Mouse (Mus musculus): ENCODE measurements at regions not wholly inside any gene's neighbourhood (a gene's known extent, or its start where the extent isn't known, plus 50 kb on each side); places are given as distances from the start of the nearest gene placed in this dataset.
A peak's percentile ranks its signal among the peaks of the same experiment; 100 is the strongest.

- Histone ChIP-seq H3K27me3 (replicated peaks) (no peaks in the 10 kb centered on the region; the same call in 1 of the 2 replicates), H3K4me1 (no peaks in the 10 kb centered on the region; the same call in 1 of the 2 replicates), H3K27ac (no peak overlapping the region), H3K36me3 (no peaks in the 10 kb centered on the region), H3K9ac (no peak overlapping the region), H3K4me3 (no peak overlapping the region), H3K4me2 (replicated peaks) (no peak overlapping the region), H3K9me3 (no peaks in the 10 kb centered on the region)
- no peak for ATAC-seq (ENCODE audit: low FRiP score, low read depth)
- 76% methylated on average over 15 of the region's 15 CpGs for WGBS
Measured at GRCm38 (mm10) chr7:136137831-136138602, 421.9 kb upstream of the Mki67 start.

GRCm38 (mm10) chr7:136142832-136143231 lies 426.7 kb upstream of the Mki67 start:
- no peaks in the 10 kb centered on the region for H3K9me3 ChIP-seq
- H3K27me3 ChIP-seq (replicated peaks), result no peaks in the 10 kb centered on the region
- H3K27ac ChIP-seq, result no peak overlapping the region
- H3K4me1 ChIP-seq, result no peaks in the 10 kb centered on the region
- no peak overlapping the region for H3K4me2 ChIP-seq (replicated peaks)
- H3K4me3 ChIP-seq, result no peak overlapping the region
- H3K36me3 ChIP-seq, result no peaks in the 10 kb centered on the region
- ATAC-seq (ENCODE audit: low FRiP score, low read depth), result no peak
- H3K9ac ChIP-seq, result no peak overlapping the region

- H3K9ac ChIP-seq, result no peak overlapping the region
- H3K4me3 ChIP-seq, result no peak overlapping the region
- no peaks in the 10 kb centered on the region for H3K9me3 ChIP-seq
- WGBS, result 69% methylated on average over 5 of the region's 5 CpGs
- H3K27me3 ChIP-seq (replicated peaks), result no peaks in the 10 kb centered on the region
- H3K36me3 ChIP-seq, result no peaks in the 10 kb centered on the region
- peaks cover 12% of the 10 kb centered on the region for H3K4me1 ChIP-seq
- ATAC-seq (ENCODE audit: low FRiP score, low read depth), result no peak
- no peak overlapping the region for H3K4me2 ChIP-seq (replicated peaks)
- H3K27ac ChIP-seq, result no peak overlapping the region
Measured at GRCm38 (mm10) chr7:136150196-136150595, 434.0 kb upstream of the Mki67 start.

- Histone ChIP-seq H3K27ac (no peak overlapping the region), H3K4me2 (replicated peaks) (no peak overlapping the region), H3K9me3 (no peaks in the 10 kb centered on the region), H3K4me1 (peaks cover 12% of the 10 kb centered on the region), H3K4me3 (no peak overlapping the region), H3K36me3 (no peaks in the 10 kb centered on the region), H3K9ac (no peak overlapping the region), H3K27me3 (replicated peaks) (no peaks in the 10 kb centered on the region)
- no peak for ATAC-seq (ENCODE audit: low FRiP score, low read depth)
- WGBS, result 29% methylated on average over 4 of the region's 4 CpGs
Measured at GRCm38 (mm10) chr7:136151301-136151930, 435.3 kb upstream of the Mki67 start.

- Histone ChIP-seq H3K9me3 (no peaks in the 10 kb centered on the region), H3K36me3 (no peaks in the 10 kb centered on the region), H3K4me3 (no peak overlapping the region), H3K4me2 (replicated peaks) (no peak overlapping the region), H3K9ac (no peak overlapping the region), H3K27me3 (replicated peaks) (no peaks in the 10 kb centered on the region), H3K27ac (no peak overlapping the region), H3K4me1 (peaks cover 12% of the 10 kb centered on the region)
- no peak for ATAC-seq (ENCODE audit: low FRiP score, low read depth)
- WGBS, result 31% methylated on average over 5 of the region's 5 CpGs
Measured at GRCm38 (mm10) chr7:136152470-136152869, 436.3 kb upstream of the Mki67 start.

GRCm38 (mm10) chr7:136153621-136154020 lies 437.5 kb upstream of the Mki67 start:
- Histone ChIP-seq H3K27ac (no peak overlapping the region), H3K4me1 (peaks cover 12% of the 10 kb centered on the region), H3K9me3 (no peaks in the 10 kb centered on the region), H3K4me2 (replicated peaks) (no peak overlapping the region), H3K27me3 (replicated peaks) (no peaks in the 10 kb centered on the region), H3K9ac (no peak overlapping the region), H3K36me3 (no peaks in the 10 kb centered on the region), H3K4me3 (no peak overlapping the region)
- no peak for ATAC-seq (ENCODE audit: low FRiP score, low read depth)
- 83% methylated on average over 3 of the region's 3 CpGs for WGBS

GRCm38 (mm10) chr7:136159136-136159535 lies 443.0 kb upstream of the Mki67 start:
- no peak overlapping the region for H3K27ac ChIP-seq
- no peaks in the 10 kb centered on the region for H3K4me1 ChIP-seq
- H3K27me3 ChIP-seq (replicated peaks), result no peaks in the 10 kb centered on the region
- ATAC-seq (ENCODE audit: low FRiP score, low read depth), result no peak
- no peaks in the 10 kb centered on the region for H3K9me3 ChIP-seq
- WGBS, result 34% methylated on average over 4 of the region's 4 CpGs
- H3K9ac ChIP-seq, result no peak overlapping the region
- H3K4me2 ChIP-seq (replicated peaks), result no peak overlapping the region
- no peak overlapping the region for H3K4me3 ChIP-seq
- H3K36me3 ChIP-seq, result no peaks in the 10 kb centered on the region

GRCm38 (mm10) chr7:136161526-136161925 lies 445.4 kb upstream of the Mki67 start:
- no peaks in the 10 kb centered on the region for H3K36me3 ChIP-seq
- no peak overlapping the region for H3K4me3 ChIP-seq
- no peak for ATAC-seq (ENCODE audit: low FRiP score, low read depth)
- no peak overlapping the region for H3K4me2 ChIP-seq (replicated peaks)
- H3K4me1 ChIP-seq, result no peaks in the 10 kb centered on the region
- 81% methylated on average over 2 of the region's 2 CpGs for WGBS
- H3K27ac ChIP-seq, result no peak overlapping the region
- H3K9me3 ChIP-seq, result no peaks in the 10 kb centered on the region
- H3K27me3 ChIP-seq (replicated peaks), result no peaks in the 10 kb centered on the region
- H3K9ac ChIP-seq, result no peak overlapping the region

GRCm38 (mm10) chr7:136164834-136165233 lies 448.7 kb upstream of the Mki67 start:
- Histone ChIP-seq H3K36me3 (no peaks in the 10 kb centered on the region), H3K27me3 (replicated peaks) (no peaks in the 10 kb centered on the region), H3K4me2 (replicated peaks) (no peak overlapping the region), H3K4me1 (no peaks in the 10 kb centered on the region), H3K4me3 (no peak overlapping the region), H3K9ac (no peak overlapping the region), H3K9me3 (no peaks in the 10 kb centered on the region), H3K27ac (no peak overlapping the region)
- no peak for ATAC-seq (ENCODE audit: low FRiP score, low read depth)
- 90% methylated on average over 5 of the region's 5 CpGs for WGBS

- Histone ChIP-seq H3K9me3 (no peaks in the 10 kb centered on the region), H3K36me3 (no peaks in the 10 kb centered on the region), H3K4me3 (no peak overlapping the region), H3K4me1 (no peaks in the 10 kb centered on the region), H3K27ac (no peak overlapping the region), H3K4me2 (replicated peaks) (no peak overlapping the region), H3K27me3 (replicated peaks) (no peaks in the 10 kb centered on the region), H3K9ac (no peak overlapping the region)
- no peak for ATAC-seq (ENCODE audit: low FRiP score, low read depth)
- WGBS, result 44% methylated on average over 4 of the region's 4 CpGs
Measured at GRCm38 (mm10) chr7:136169261-136169660, 453.1 kb upstream of the Mki67 start.

GRCm38 (mm10) chr7:136176373-136176772 lies 460.2 kb upstream of the Mki67 start:
- no peak overlapping the region for H3K9ac ChIP-seq
- H3K4me3 ChIP-seq, result no peak overlapping the region
- no peaks in the 10 kb centered on the region for H3K36me3 ChIP-seq
- no peaks in the 10 kb centered on the region for H3K27me3 ChIP-seq (replicated peaks)
- no peak for ATAC-seq (ENCODE audit: low FRiP score, low read depth)
- H3K27ac ChIP-seq, result no peak overlapping the region
- H3K4me1 ChIP-seq, result no peaks in the 10 kb centered on the region
- H3K4me2 ChIP-seq (replicated peaks), result no peak overlapping the region
- 0 out of 2 replicates have a peak, but pooled peaks cover 5% of the 10 kb centered on the region for H3K9me3 ChIP-seq

GRCm38 (mm10) chr7:136180996-136181395 lies 464.8 kb upstream of the Mki67 start:
- 0 out of 2 replicates have a peak, but pooled peaks cover 5% of the 10 kb centered on the region for H3K9me3 ChIP-seq
- H3K9ac ChIP-seq, result no peak overlapping the region
- H3K27ac ChIP-seq, result no peak overlapping the region
- H3K36me3 ChIP-seq, result no peaks in the 10 kb centered on the region
- ATAC-seq (ENCODE audit: low FRiP score, low read depth), result no peak
- no peak overlapping the region for H3K4me3 ChIP-seq
- H3K27me3 ChIP-seq (replicated peaks), result no peaks in the 10 kb centered on the region
- WGBS, result 65% methylated on average over 6 of the region's 6 CpGs
- no peaks in the 10 kb centered on the region for H3K4me1 ChIP-seq
- H3K4me2 ChIP-seq (replicated peaks), result 0 out of 2 replicates have a peak overlapping the region, but pooled peaks have one; percentile 7

- no peaks in the 10 kb centered on the region for H3K27me3 ChIP-seq (replicated peaks)
- no peaks in the 10 kb centered on the region for H3K36me3 ChIP-seq
- no peak for ATAC-seq (ENCODE audit: low FRiP score, low read depth)
- no peak overlapping the region for H3K9ac ChIP-seq
- H3K4me3 ChIP-seq, result no peak overlapping the region
- 0 out of 2 replicates have a peak, but pooled peaks cover 5% of the 10 kb centered on the region for H3K9me3 ChIP-seq
- WGBS, result 78% methylated on average over 5 of the region's 5 CpGs
- H3K4me1 ChIP-seq, result no peaks in the 10 kb centered on the region
- no peak overlapping the region for H3K27ac ChIP-seq
- no peak overlapping the region for H3K4me2 ChIP-seq (replicated peaks)
Measured at GRCm38 (mm10) chr7:136182101-136182500, 465.9 kb upstream of the Mki67 start.
